Mouse (Mus musculus) spleen, postnatal 36 days (tissue): ENCODE data around the gene Nudt3.
"Not testable (repeated sequence)": the region's sequence is repeated elsewhere in the genome, so short reads cannot be mapped to it uniquely, and the experiment has no call there.

ENCODE experiments used
- DNase-seq, 2 experiments: peaks; one replicate each; pipeline ENCODE4 v3.0.0; 2022; ENCODE audit warnings: low spot score in 2 of 2, mixed read lengths in 1 of 2

Gene Nudt3

GRCm38 (mm10) chr17:27623360-27624326 lies at the start of gene Nudt3:
Nudt3 (minus strand) TSS chr17:27623495.
- peak; percentile 88 to 89 for DNase-seq

DNA sequence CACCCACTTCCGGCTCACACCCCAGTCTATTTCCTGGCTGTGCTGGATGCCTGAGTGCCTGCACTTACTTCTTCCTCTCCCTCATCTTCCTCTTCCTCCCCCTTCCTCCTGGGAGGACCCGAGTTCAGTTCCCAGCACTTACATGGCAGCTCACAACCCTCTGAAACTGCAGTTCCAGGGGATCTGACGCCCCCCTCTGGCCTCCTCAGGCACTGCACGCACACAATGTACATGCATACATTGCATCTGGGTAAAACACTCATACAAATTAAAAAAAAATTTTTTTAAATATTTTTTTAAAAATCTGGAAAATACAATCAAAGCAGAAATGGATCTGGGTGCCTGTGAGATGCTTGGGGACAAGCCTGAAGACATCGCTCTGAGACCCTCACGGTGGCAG lies 48.4 kb upstream of the Nudt3 start:
- DNase-seq = no peak

DNA sequence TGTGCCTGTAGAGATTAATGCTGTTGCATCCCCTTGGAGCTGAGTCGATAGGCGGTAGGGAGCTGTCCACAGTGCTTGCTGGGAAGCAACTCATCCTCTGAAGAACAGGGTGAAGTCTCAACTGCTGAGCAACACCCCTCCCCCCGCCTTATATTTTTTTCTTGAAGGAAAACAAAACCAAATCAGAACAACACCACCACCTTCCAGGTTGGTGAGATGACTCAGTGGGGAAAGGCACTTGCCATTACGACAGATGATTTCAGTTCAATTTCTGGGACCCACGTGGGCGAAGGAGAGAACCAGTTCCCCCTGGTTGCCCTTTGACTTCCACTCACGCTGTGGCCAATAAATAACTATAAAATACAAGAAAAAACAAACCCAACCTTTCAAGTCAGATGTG lies 35.5 kb upstream of the Nudt3 start:
- DNase-seq = no peak

DNA sequence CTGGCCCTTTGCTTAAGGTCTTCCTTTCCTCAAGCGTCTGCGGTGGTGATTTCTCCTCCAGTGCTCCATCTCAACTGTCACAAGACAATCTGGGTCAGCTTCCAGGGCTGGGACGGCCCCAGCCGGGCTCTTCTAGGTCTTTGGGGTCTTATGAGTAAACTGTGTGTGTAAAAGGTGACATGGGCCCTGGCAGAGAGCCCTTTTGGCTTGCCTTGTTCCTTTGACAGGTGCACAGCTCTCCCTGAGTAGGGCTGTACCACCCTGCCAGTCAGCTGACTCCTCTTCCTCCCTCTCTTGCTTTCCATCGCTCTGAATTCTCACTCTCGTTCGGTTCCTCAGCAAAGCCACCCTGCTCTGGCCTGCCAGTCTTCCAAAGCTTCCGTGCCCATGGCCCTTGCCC lies 33.8 kb upstream of the Nudt3 start:
- no peak for DNase-seq

DNA sequence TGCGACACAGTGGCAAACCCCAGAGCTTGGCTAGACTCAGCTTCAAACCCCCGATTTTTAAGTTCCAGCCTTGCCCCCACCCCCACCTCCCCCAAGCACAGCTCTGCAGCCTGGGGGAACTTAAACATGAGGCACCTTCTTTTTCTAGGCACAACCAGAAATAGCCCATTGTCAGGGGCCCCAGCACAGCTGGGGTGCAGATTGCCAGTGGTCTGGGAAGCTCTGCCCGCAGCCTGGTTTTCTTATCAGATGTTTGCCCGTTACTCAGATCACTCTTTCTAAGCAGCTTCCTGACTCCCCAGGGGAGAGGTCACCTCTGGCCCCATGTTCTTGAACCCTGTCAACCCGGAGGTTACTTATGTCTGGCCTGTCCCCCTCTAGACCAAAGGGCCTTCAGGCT lies 33.1 kb upstream of the Nudt3 start:
- DNase-seq = no peak

GRCm38 (mm10) chr17:27656011-27656399 lies 32.7 kb upstream of the Nudt3 start:
- DNase-seq = peak; percentile 59 to 68

- peak; percentile 62 to 65 for DNase-seq
Observed at GRCm38 (mm10) chr17:27655089-27656010, 32.1 kb upstream of the Nudt3 start, which contains the start of gene Pacsin1. Pacsin1 (plus strand) TSS chr17:27655509.

- DNase-seq = no peak
Observed at GRCm38 (mm10) chr17:27653253-27653959, 30.1 kb upstream of the Nudt3 start.

DNA sequence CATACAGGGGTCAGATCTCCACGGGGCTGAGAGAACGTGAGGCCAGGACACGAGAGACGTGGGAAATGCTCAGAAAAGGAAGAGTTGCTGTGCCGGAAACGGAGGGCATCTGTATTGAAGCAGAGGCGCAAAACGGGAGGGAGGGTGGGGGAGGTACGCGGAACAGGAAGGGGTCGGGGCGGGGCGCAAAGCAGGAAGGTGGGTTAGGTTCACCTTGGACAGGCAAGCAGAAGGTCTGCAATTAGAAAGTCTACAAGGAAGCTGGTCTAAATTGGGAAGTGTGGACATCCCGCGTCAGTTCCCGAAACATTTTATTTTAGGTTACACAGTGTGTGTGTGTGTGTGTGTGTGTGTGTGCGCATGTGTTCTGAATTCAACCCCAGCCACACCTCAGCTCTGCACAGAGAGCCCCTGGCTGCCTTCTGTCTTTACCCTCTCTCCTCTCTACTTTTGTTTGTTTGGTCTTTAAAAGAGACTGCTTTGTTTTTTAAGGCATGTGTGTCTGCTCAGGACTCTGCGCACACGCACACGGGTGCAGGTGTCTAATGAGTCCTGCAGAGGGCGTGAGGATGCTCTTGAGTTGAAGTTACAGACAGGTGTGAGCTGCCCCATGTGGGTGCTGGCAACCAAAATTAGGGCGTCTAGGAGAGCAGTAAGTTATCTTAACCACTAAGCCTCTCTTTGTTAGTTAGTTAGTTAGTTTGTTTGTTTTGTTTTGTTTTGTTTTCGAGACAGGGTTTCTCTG lies 28.9 kb upstream of the Nudt3 start:
- peak in 1 of 2 experiments; percentile 17 for DNase-seq

DNA sequence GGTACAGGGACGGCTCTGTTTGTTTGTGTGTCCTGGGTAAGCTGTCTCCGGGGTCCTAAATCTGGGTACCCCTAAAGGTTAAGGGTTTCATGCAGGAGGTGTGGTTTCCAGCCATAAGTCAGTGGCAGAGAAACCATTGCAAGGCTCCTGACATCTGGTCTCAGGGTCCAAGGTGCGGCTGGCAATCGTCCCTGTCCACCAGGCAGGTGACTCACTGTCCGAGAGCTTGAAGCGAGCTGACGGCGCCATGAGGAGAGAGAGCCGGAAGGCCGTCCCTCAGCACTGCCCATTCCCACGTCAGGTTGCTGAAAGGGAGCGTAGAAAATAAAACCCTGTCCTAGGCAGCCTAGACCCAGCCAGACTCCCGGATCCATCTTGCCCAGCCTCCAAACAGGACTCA lies 27.3 kb upstream of the Nudt3 start:
- no peak for DNase-seq

GRCm38 (mm10) chr17:27650160-27650559 lies 26.9 kb upstream of the Nudt3 start:
- peak; percentile 63 to 65 for DNase-seq

DNA sequence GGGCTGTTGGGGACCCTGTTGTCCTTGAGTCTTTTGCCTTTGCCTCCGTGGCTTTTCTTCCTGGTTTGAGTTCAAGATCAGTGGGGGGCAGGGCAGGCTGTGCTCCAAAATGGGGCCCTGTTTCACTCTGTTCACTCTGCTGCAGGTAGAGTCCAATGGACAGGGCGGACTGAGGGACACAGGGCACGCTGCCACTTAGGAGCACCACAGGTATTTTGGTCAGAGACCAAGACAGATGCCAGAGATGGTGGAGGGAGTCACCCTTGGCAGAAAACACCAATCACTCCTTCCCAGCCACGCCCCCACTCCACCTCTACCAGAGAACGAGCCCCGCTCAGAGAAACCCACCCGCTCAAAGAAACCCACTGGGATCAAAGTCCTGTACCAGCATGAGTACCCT lies 22.5 kb upstream of the Nudt3 start:
- no peak for DNase-seq

- DNase-seq = no peak
Observed at GRCm38 (mm10) chr17:27644572-27644971, 21.3 kb upstream of the Nudt3 start.

DNA sequence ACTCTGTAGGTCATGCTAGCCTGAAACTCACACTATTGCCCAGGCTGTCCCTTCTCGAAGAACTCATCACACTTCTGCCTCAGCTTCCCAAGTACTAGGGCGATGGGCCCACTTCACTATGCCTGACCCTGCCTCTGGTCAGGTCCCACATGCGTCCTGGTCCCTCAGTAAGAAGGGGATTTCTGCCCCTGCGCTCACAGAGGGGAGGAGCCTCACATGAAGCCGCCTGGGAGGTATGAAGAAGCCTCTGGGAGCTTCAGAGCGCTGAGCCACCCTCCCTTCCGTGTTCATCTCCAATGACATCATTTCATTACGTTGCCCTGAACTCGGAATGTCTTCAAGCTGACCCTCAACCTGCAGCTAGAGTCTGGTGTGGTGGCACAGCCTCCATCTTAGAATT lies 20.5 kb upstream of the Nudt3 start:
- no peak for DNase-seq

DNA sequence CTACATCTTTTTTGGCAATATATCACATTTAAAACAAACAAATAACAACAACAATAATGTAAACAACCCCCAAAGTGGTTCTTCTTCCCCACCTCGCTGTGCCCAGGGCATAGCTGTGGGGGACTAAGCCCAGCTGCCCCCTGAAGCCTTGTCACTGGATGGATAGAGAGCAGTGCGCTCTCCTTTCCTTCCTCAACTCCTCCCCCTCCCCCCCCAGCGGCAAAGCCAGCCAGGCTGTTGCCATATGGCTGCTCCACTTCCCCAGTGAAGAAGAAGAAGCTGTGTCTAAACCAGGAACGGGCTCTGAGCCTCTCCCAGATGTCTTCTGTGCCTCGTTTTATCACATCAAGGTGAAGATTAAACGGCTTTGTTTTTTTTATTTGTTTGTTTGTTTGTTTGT lies 19.8 kb upstream of the Nudt3 start:
- DNase-seq = no peak

DNA sequence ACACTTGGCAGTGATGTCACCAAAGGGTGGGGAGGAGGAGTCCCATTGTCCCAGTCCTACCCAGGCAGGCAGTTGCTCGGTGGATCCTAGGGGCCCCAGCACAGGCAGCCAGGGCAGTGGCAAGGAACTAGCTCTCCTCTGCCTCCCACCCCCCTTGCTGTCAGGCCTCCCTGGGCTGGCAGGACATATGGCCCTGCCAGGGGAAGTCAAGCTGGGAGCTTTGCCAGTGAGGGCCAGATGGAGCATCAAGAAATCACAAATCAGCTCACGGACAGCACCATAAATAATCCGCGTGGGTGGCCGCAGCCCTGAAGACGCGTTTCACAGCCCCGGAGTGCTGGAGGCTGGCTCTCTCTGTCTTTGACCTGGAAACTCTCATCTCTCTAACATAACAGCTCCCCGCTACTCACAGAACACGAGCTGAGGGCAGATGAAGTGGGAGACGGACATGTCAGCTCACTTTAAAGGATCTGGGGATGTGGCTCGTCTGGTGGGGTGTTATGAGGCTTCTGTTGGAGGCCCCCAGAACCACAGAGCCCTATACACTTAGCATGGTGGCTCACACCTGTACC lies 19.3 kb upstream of the Nudt3 start:
- no peak for DNase-seq

GRCm38 (mm10) chr17:27639851-27640250 lies 16.6 kb upstream of the Nudt3 start:
- not testable (repeated sequence) for DNase-seq

GRCm38 (mm10) chr17:27638921-27639332 lies 15.6 kb upstream of the Nudt3 start:
- no peak for DNase-seq

DNA sequence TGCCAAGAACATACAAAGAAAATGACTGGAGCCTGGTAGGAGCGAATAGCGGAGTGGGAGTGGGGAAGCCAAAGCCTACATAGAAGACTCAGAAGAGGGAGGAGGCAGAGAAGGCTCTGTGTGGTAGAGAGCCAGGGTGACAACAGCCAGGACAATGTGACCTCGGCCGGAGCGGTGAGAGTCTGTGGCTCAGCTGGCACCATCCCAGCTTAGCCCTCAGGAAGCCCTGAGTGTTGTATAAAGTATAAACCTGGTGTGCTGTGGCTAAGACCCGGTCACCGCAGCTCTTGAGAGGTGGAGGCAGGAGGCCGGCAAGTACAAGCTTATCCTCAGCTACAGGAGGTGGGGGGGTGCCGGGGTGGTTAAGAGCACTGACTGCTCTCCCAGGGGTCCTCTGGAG lies 14.0 kb upstream of the Nudt3 start:
- no peak for DNase-seq

- DNase-seq = no peak
Observed at GRCm38 (mm10) chr17:27636132-27637020, 13.1 kb upstream of the Nudt3 start, which contains the start of gene Rps10. Rps10 (minus strand) TSS chr17:27636669.
